Mouse (Mus musculus) adrenal gland, postnatal 10 days (tissue): ENCODE measurements at regions not wholly inside any gene's neighbourhood (a gene's known extent, or its start where the extent isn't known, plus 50 kb on each side); places are given as distances from the start of the nearest gene placed in this dataset.
"Not testable (repeated sequence)": the region's sequence is repeated elsewhere in the genome, so short reads cannot be mapped to it uniquely, and the experiment has no call there.

Experiments
- DNase-seq: peaks from one replicate; pipeline ENCODE4 v3.0.0; 2021; ENCODE audit warnings: mixed read lengths

GRCm38 (mm10) chr2:21976831-21977230, 250.5 kb upstream of the Myo3a start:
- DNase-seq, result no peak

- no peak for DNase-seq
Observed at GRCm38 (mm10) chr2:21980177-21980576, 247.1 kb upstream of the Myo3a start.

- DNase-seq, result no peak
Observed at GRCm38 (mm10) chr2:22024438-22024837, 202.9 kb upstream of the Myo3a start.

GRCm38 (mm10) chr2:22026794-22027193, 200.5 kb upstream of the Myo3a start:
- DNase-seq, result no peak

GRCm38 (mm10) chr2:22028569-22028968, 198.7 kb upstream of the Myo3a start:
- DNase-seq, result no peak

GRCm38 (mm10) chr2:22029022-22029803, 198.1 kb upstream of the Myo3a start:
- no peak for DNase-seq

GRCm38 (mm10) chr2:22029804-22030194, 197.5 kb upstream of the Myo3a start:
- DNase-seq, result no peak

- DNase-seq, result no peak
Observed at GRCm38 (mm10) chr2:22036841-22037240, 190.5 kb upstream of the Myo3a start.

- no peak for DNase-seq
Observed at GRCm38 (mm10) chr2:22038780-22039179, 188.5 kb upstream of the Myo3a start.

GRCm38 (mm10) chr2:22043937-22044336, 183.4 kb upstream of the Myo3a start:
- DNase-seq, result not testable (repeated sequence)

- DNase-seq, result no peak
Observed at GRCm38 (mm10) chr2:22044949-22045348, 182.4 kb upstream of the Myo3a start.

- no peak for DNase-seq
Observed at GRCm38 (mm10) chr2:22047465-22047864, 179.8 kb upstream of the Myo3a start.

GRCm38 (mm10) chr2:22066535-22066934, 160.8 kb upstream of the Myo3a start:
- no peak for DNase-seq

- DNase-seq, result no peak
Observed at GRCm38 (mm10) chr2:22096848-22097247, 130.5 kb upstream of the Myo3a start.

- DNase-seq, result no peak
Observed at GRCm38 (mm10) chr2:22105150-22105549, 122.2 kb upstream of the Myo3a start.

GRCm38 (mm10) chr2:22149721-22150120, 77.6 kb upstream of the Myo3a start:
- DNase-seq, result no peak

- DNase-seq, result no peak
Observed at GRCm38 (mm10) chr2:22156576-22156975, 70.7 kb upstream of the Myo3a start.

- DNase-seq, result no peak
Observed at GRCm38 (mm10) chr2:22165443-22165842, 61.9 kb upstream of the Myo3a start.

- no peak for DNase-seq
Observed at GRCm38 (mm10) chr2:22165919-22166318, 61.4 kb upstream of the Myo3a start.
